Mouse (Mus musculus): ENCODE data around the gene H2-M2. TPM values are rescaled to one million over a fixed set of nuclear protein-coding genes. Genes with fewer than 3 reads are reported as not detected.
"Not testable (repeated sequence)": the region's sequence is repeated elsewhere in the genome, so short reads cannot be mapped to it uniquely, and the experiment has no call there.

The H2-M2 gene
- 1 to 10 TPM in 1 of 2 experiments, under 1 TPM in 1; 0.43 to 1.7 TPM for total RNA-seq (2021)
- 0.62 and 0.90 TPM in 2 replicates for polyA plus RNA-seq (2012; rRNA removed)
- long read RNA-seq, partial matches to known transcripts = 1 of 1 reads
- long read RNA-seq, other reads (novel, unspliced or antisense) = 0 of 1 reads

GRCm38 (mm10) chr17:37483452-37483851 lies at the start of gene H2-M2:
Gene H2-M2, minus strand, starts transcription at chr17:37483552.
- no peak for DNase-seq

DNA sequence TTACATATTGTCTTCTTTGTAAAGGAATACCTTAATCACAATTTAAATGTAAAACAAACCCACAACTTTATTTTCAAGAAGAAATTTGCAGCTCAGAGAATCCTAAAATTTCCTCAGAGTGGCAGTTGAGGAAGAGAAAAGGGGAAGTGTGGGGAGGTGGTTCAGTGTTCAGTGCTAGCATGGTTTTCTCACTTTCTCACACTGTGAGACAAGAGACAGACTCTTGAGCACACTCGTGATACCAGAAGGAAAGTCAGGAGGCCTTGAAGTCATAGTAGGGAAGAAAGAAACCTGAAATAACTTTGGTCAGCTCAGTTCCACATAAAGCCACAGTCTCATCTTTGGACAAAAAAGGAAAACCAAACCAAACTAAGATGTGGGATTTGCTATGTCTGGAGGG lies 42.1 kb upstream of the H2-M2 start:
- not testable (repeated sequence) for DNase-seq

- not testable (repeated sequence) for DNase-seq
These were observed 41.3 kb upstream of the H2-M2 start for GRCm38 (mm10) chr17:37524612-37525011.

DNA sequence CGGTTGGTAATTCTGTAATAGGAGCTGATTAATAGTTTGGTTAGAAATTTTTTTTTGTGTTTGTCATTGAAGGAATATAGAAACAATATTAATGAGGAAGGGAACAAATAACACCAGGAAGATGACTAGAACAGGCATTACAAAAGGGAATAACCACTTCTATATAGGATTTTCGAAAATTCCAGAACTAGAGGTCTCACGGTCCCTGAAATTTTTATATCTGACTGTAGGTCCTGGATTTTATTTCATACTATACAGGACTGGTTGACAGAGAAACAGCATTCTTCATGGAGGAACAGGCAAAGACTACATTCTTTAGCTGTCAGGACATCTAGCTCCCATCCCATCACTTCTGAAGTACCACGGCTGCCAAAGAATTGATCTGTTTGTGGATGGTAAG lies 24.4 kb upstream of the H2-M2 start, which contains the start of gene Olfr111:
TSS of gene Olfr111 (plus strand) at position 301 of the 400 bp plus-strand sequence.
- no peak for DNase-seq

GRCm38 (mm10) chr17:37491930-37492518 lies 8.7 kb upstream of the H2-M2 start, which contains the start of gene Olfr110:
Gene Olfr110, plus strand, starts transcription at chr17:37492468.
- no peak for DNase-seq

GRCm38 (mm10) chr17:37458616-37459015 lies 24.7 kb downstream of the H2-M2 start, which contains the start of gene Olfr109:
Gene Olfr109, plus strand, starts transcription at chr17:37458916.
- no peak for DNase-seq

DNA sequence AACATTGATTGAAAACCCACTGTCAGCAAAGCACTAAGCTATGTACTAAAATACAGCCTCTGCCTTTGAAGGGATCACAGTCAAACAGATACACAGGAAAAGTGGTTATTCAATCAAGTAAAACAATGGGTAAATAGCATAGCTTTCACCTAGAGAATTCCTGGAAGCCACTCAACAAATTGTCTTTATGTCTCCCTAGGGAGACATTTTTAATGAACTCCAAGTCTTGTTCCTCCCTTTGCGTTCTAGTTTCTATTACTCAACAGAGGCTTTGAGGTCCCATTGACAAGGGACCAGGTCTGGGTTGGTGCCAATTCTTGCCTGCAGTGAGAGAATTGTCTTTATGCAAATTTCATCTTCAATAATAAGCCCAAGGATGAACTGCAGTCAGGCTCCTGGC lies 38.2 kb downstream of the H2-M2 start, which contains the start of gene Olfr108:
TSS of gene Olfr108 (plus strand) at position 301 of the 400 bp plus-strand sequence.
- no peak for DNase-seq

Other genes with a start within 250 kb of the H2-M2 start
- not detected for gene Olfr97, start 246.2 kb downstream of the H2-M2 start, total RNA-seq (2021)
- not detected in 2 replicates for gene Olfr97, start 246.2 kb downstream of the H2-M2 start, polyA plus RNA-seq (2012; rRNA removed)
- gene Olfr98, start 219.8 kb downstream of the H2-M2 start, total RNA-seq (2021) = not detected
- gene Olfr98, start 219.8 kb downstream of the H2-M2 start, polyA plus RNA-seq (2012; rRNA removed) = not detected in 2 replicates
- gene H2-M3, start 213.3 kb downstream of the H2-M2 start, total RNA-seq (2021) = 1 to 10 TPM; 3.3 to 6.6 TPM
- gene H2-M3, start 213.3 kb downstream of the H2-M2 start, polyA plus RNA-seq (2012; rRNA removed) = 3.5 and 4.3 TPM in 2 replicates
- not detected for gene Olfr99, start 200.1 kb downstream of the H2-M2 start, total RNA-seq (2021)
- gene Olfr99, start 200.1 kb downstream of the H2-M2 start, polyA plus RNA-seq (2012; rRNA removed) = not detected in 2 replicates
- gene Olfr101, start 179.2 kb downstream of the H2-M2 start, total RNA-seq (2021) = not detected
- gene Olfr101, start 179.2 kb downstream of the H2-M2 start, polyA plus RNA-seq (2012; rRNA removed) = not detected in 2 replicates
- not detected for gene Olfr102, start 166.5 kb downstream of the H2-M2 start, total RNA-seq (2021)
- gene Olfr102, start 166.5 kb downstream of the H2-M2 start, polyA plus RNA-seq (2012; rRNA removed) = not detected in 2 replicates
- not detected for gene Olfr103, start 143.9 kb downstream of the H2-M2 start, total RNA-seq (2021)
- gene Olfr103, start 143.9 kb downstream of the H2-M2 start, polyA plus RNA-seq (2012; rRNA removed) = not detected in 2 replicates
- not detected for gene Olfr104-ps, start 124.0 kb downstream of the H2-M2 start, total RNA-seq (2021)
- not detected in 2 replicates for gene Olfr104-ps, start 124.0 kb downstream of the H2-M2 start, polyA plus RNA-seq (2012; rRNA removed)
- not detected for gene Olfr105-ps, start 104.5 kb downstream of the H2-M2 start, total RNA-seq (2021)
- not detected in 2 replicates for gene Olfr105-ps, start 104.5 kb downstream of the H2-M2 start, polyA plus RNA-seq (2012; rRNA removed)
- gene Olfr106-ps, start 93.2 kb downstream of the H2-M2 start, total RNA-seq (2021) = not detected
- gene Olfr106-ps, start 93.2 kb downstream of the H2-M2 start, polyA plus RNA-seq (2012; rRNA removed) = not detected in 2 replicates
- not detected for gene Olfr107, start 84.3 kb downstream of the H2-M2 start, total RNA-seq (2021)
- not detected in 2 replicates for gene Olfr107, start 84.3 kb downstream of the H2-M2 start, polyA plus RNA-seq (2012; rRNA removed)
- not detected for gene Olfr108, start 38.1 kb downstream of the H2-M2 start, total RNA-seq (2021)
- gene Olfr108, start 38.1 kb downstream of the H2-M2 start, polyA plus RNA-seq (2012; rRNA removed) = not detected in 2 replicates
- gene Olfr109, start 24.6 kb downstream of the H2-M2 start, total RNA-seq (2021) = not detected
- not detected in 2 replicates for gene Olfr109, start 24.6 kb downstream of the H2-M2 start, polyA plus RNA-seq (2012; rRNA removed)
- not detected for gene Olfr110, start 8.9 kb upstream of the H2-M2 start, total RNA-seq (2021)
- gene Olfr110, start 8.9 kb upstream of the H2-M2 start, polyA plus RNA-seq (2012; rRNA removed) = 0.09 and 0.11 TPM in 2 replicates
- gene Olfr111, start 24.5 kb upstream of the H2-M2 start, total RNA-seq (2021) = under 1 TPM; 0.14 to 0.17 TPM
- 0.09 and 0.73 TPM in 2 replicates for gene Olfr111, start 24.5 kb upstream of the H2-M2 start, polyA plus RNA-seq (2012; rRNA removed)
- not detected for gene Olfr112, start 85.9 kb upstream of the H2-M2 start, total RNA-seq (2021)
- gene Olfr112, start 85.9 kb upstream of the H2-M2 start, polyA plus RNA-seq (2012; rRNA removed) = not detected in 2 replicates
- not detected for gene Olfr113, start 94.1 kb upstream of the H2-M2 start, total RNA-seq (2021)
- gene Olfr113, start 94.1 kb upstream of the H2-M2 start, polyA plus RNA-seq (2012; rRNA removed) = not detected in 2 replicates
- gene Olfr114, start 109.2 kb upstream of the H2-M2 start, total RNA-seq (2021) = not detected
- not detected in 2 replicates for gene Olfr114, start 109.2 kb upstream of the H2-M2 start, polyA plus RNA-seq (2012; rRNA removed)
- not detected for gene Olfr115, start 143.6 kb upstream of the H2-M2 start, total RNA-seq (2021)
- not detected in 2 replicates for gene Olfr115, start 143.6 kb upstream of the H2-M2 start, polyA plus RNA-seq (2012; rRNA removed)
- gene Olfr116, start 143.6 kb upstream of the H2-M2 start, total RNA-seq (2021) = not detected
- not detected in 2 replicates for gene Olfr116, start 143.6 kb upstream of the H2-M2 start, polyA plus RNA-seq (2012; rRNA removed)
- gene Olfr117, start 180.2 kb upstream of the H2-M2 start, total RNA-seq (2021) = not detected
- not detected in 2 replicates for gene Olfr117, start 180.2 kb upstream of the H2-M2 start, polyA plus RNA-seq (2012; rRNA removed)
- gene Olfr118, start 183.4 kb upstream of the H2-M2 start, total RNA-seq (2021) = not detected
- not detected in 2 replicates for gene Olfr118, start 183.4 kb upstream of the H2-M2 start, polyA plus RNA-seq (2012; rRNA removed)
- not detected for gene Olfr119, start 213.0 kb upstream of the H2-M2 start, total RNA-seq (2021)
- not detected in 2 replicates for gene Olfr119, start 213.0 kb upstream of the H2-M2 start, polyA plus RNA-seq (2012; rRNA removed)
- not detected for gene Olfr120, start 238.3 kb upstream of the H2-M2 start, total RNA-seq (2021)
- gene Olfr120, start 238.3 kb upstream of the H2-M2 start, polyA plus RNA-seq (2012; rRNA removed) = not detected in 2 replicates

Measured in adrenal gland, adult 2 months (tissue).